Mouse (Mus musculus): ENCODE measurements around the gene Igfals. TPM values are rescaled to one million over a fixed set of nuclear protein-coding genes. Genes with fewer than 3 reads are reported as not detected.

Igfals gene
- 0.11 and 0.50 TPM in 2 replicates for polyA plus RNA-seq (2015; fragmentation: Nextera tagmentation; extraction: Ambion mirVana)

GRCm38 (mm10) chr17:24865776-24866175, at the start of gene Igfals:
Igfals (plus strand) TSS chr17:24865997.
- peaks cover 41% of the 10 kb centered on the region for H3K36me3 ChIP-seq
- H3K27me3 ChIP-seq (replicated peaks), result no peaks in the 10 kb centered on the region
- H3K4me2 ChIP-seq, result no peak within 1 kb of the TSS
- H3K4me3 ChIP-seq, result no peak within 1 kb of the TSS
- no peaks in the 10 kb centered on the region for H3K9me3 ChIP-seq
- ATAC-seq (ENCODE audit: extremely low read depth, insufficient number of reproducible peaks, low FRiP score, low TSS enrichment), result no peak
- no peak within 1 kb of the TSS for H3K9ac ChIP-seq
- no peak within 1 kb of the TSS for H3K27ac ChIP-seq (replicated peaks)
- 82% methylated on average over 8 of the region's 8 CpGs for WGBS
- H3K4me1 ChIP-seq, result no peaks in the 10 kb centered on the region

- no peak for ATAC-seq (ENCODE audit: extremely low read depth, insufficient number of reproducible peaks, low FRiP score, low TSS enrichment)
- Histone ChIP-seq H3K36me3 (no peaks in the 10 kb centered on the region), H3K4me1 (no peaks in the 10 kb centered on the region), H3K9ac (no peak overlapping the region), H3K4me3 (no peak overlapping the region), H3K27ac (replicated peaks) (no peak overlapping the region), H3K27me3 (replicated peaks) (peaks cover 21% of the 10 kb centered on the region), H3K4me2 (no peak overlapping the region), H3K9me3 (no peaks in the 10 kb centered on the region)
- WGBS, result 27% methylated on average over 1 of the region's 1 CpGs
These were observed 48.3 kb upstream of the Igfals start for GRCm38 (mm10) chr17:24817503-24817902.

GRCm38 (mm10) chr17:24818172-24818571, 47.6 kb upstream of the Igfals start:
- Histone ChIP-seq H3K4me1 (no peaks in the 10 kb centered on the region), H3K9ac (no peak overlapping the region), H3K9me3 (no peaks in the 10 kb centered on the region), H3K4me2 (no peak overlapping the region), H3K27me3 (replicated peaks) (peaks cover 18% of the 10 kb centered on the region), H3K36me3 (no peaks in the 10 kb centered on the region), H3K4me3 (no peak overlapping the region), H3K27ac (replicated peaks) (no peak overlapping the region)
- WGBS, result 43% methylated on average over 6 of the region's 6 CpGs
- ATAC-seq (ENCODE audit: extremely low read depth, insufficient number of reproducible peaks, low FRiP score, low TSS enrichment), result no peak

GRCm38 (mm10) chr17:24819469-24819868, 46.3 kb upstream of the Igfals start:
- 74% methylated on average over 2 of the region's 2 CpGs for WGBS
- no peak overlapping the region for H3K4me3 ChIP-seq
- no peaks in the 10 kb centered on the region for H3K9me3 ChIP-seq
- H3K9ac ChIP-seq, result no peak overlapping the region
- peaks cover 15% of the 10 kb centered on the region for H3K27me3 ChIP-seq (replicated peaks)
- H3K36me3 ChIP-seq, result no peaks in the 10 kb centered on the region
- H3K27ac ChIP-seq (replicated peaks), result no peak overlapping the region
- no peaks in the 10 kb centered on the region for H3K4me1 ChIP-seq
- no peak for ATAC-seq (ENCODE audit: extremely low read depth, insufficient number of reproducible peaks, low FRiP score, low TSS enrichment)
- H3K4me2 ChIP-seq, result no peak overlapping the region

- H3K27ac ChIP-seq (replicated peaks), result no peak overlapping the region
- no peaks in the 10 kb centered on the region for H3K36me3 ChIP-seq
- no peak overlapping the region for H3K9ac ChIP-seq
- no peak for ATAC-seq (ENCODE audit: extremely low read depth, insufficient number of reproducible peaks, low FRiP score, low TSS enrichment)
- no peak overlapping the region for H3K4me3 ChIP-seq
- WGBS, result 52% methylated on average over 3 of the region's 3 CpGs
- no peak overlapping the region for H3K4me2 ChIP-seq
- H3K4me1 ChIP-seq, result no peaks in the 10 kb centered on the region
- no peaks in the 10 kb centered on the region for H3K9me3 ChIP-seq
- peaks cover 30% of the 10 kb centered on the region for H3K27me3 ChIP-seq (replicated peaks)
These were observed 44.2 kb upstream of the Igfals start for GRCm38 (mm10) chr17:24821351-24822280.

GRCm38 (mm10) chr17:24839842-24840241, 26.0 kb upstream of the Igfals start, which contains the start of gene Hagh:
Hagh (plus strand) TSS chr17:24840143.
- WGBS, result 57% methylated on average over 8 of the region's 8 CpGs
- no peak within 1 kb of the TSS for H3K4me2 ChIP-seq
- H3K9ac ChIP-seq, result no peak within 1 kb of the TSS
- no peak for ATAC-seq (ENCODE audit: extremely low read depth, insufficient number of reproducible peaks, low FRiP score, low TSS enrichment)
- no peak within 1 kb of the TSS for H3K4me3 ChIP-seq
- no peak within 1 kb of the TSS for H3K27ac ChIP-seq (replicated peaks)
- no peaks in the 10 kb centered on the region for H3K9me3 ChIP-seq
- H3K4me1 ChIP-seq, result peaks cover 6% of the 10 kb centered on the region
- no peaks in the 10 kb centered on the region for H3K36me3 ChIP-seq
- peaks cover 62% of the 10 kb centered on the region for H3K27me3 ChIP-seq (replicated peaks)

GRCm38 (mm10) chr17:24840341-24840740, 25.5 kb upstream of the Igfals start:
- ATAC-seq (ENCODE audit: extremely low read depth, insufficient number of reproducible peaks, low FRiP score, low TSS enrichment), result no peak

GRCm38 (mm10) chr17:24841133-24841532, 24.7 kb upstream of the Igfals start:
- no peak overlapping the region for H3K4me2 ChIP-seq
- no peak overlapping the region for H3K4me3 ChIP-seq
- H3K27ac ChIP-seq (replicated peaks), result no peak overlapping the region
- H3K4me1 ChIP-seq, result peaks cover 11% of the 10 kb centered on the region
- H3K9ac ChIP-seq, result no peak overlapping the region
- H3K27me3 ChIP-seq (replicated peaks), result peaks cover 62% of the 10 kb centered on the region
- no peaks in the 10 kb centered on the region for H3K36me3 ChIP-seq
- WGBS, result 55% methylated on average over 4 of the region's 4 CpGs
- no peak for ATAC-seq (ENCODE audit: extremely low read depth, insufficient number of reproducible peaks, low FRiP score, low TSS enrichment)
- H3K9me3 ChIP-seq, result no peaks in the 10 kb centered on the region

More at GRCm38 (mm10) chr17:24840341-24840740, 25.5 kb upstream of the Igfals start:
- H3K9ac ChIP-seq, result no peak overlapping the region
- H3K4me3 ChIP-seq, result no peak overlapping the region
- peaks cover 64% of the 10 kb centered on the region for H3K27me3 ChIP-seq (replicated peaks)
- peaks cover 10% of the 10 kb centered on the region for H3K4me1 ChIP-seq
- no peaks in the 10 kb centered on the region for H3K36me3 ChIP-seq
- H3K4me2 ChIP-seq, result no peak overlapping the region
- WGBS, result 43% methylated on average over 5 of the region's 5 CpGs
- H3K9me3 ChIP-seq, result no peaks in the 10 kb centered on the region
- no peak overlapping the region for H3K27ac ChIP-seq (replicated peaks)

GRCm38 (mm10) chr17:24842631-24843030, 23.2 kb upstream of the Igfals start:
- Histone ChIP-seq H3K9me3 (no peaks in the 10 kb centered on the region), H3K4me1 (peaks cover 15% of the 10 kb centered on the region)

GRCm38 (mm10) chr17:24844525-24844924, 21.3 kb upstream of the Igfals start:
- WGBS, result 38% methylated on average over 9 of the region's 9 CpGs
- Histone ChIP-seq H3K9me3 (no peaks in the 10 kb centered on the region), H3K36me3 (no peaks in the 10 kb centered on the region), H3K4me3 (no peak overlapping the region), H3K4me2 (peak overlapping the region; percentile 52), H3K27me3 (replicated peaks) (peaks cover 45% of the 10 kb centered on the region), H3K27ac (replicated peaks) (peak overlapping the region; percentile 39), H3K4me1 (peaks cover 27% of the 10 kb centered on the region), H3K9ac (peak overlapping the region; percentile 54; the same call in 1 of the 2 replicates)
- ATAC-seq (ENCODE audit: extremely low read depth, insufficient number of reproducible peaks, low FRiP score, low TSS enrichment), result no peak

More at GRCm38 (mm10) chr17:24842631-24843030, 23.2 kb upstream of the Igfals start:
- Histone ChIP-seq H3K36me3 (no peaks in the 10 kb centered on the region), H3K27me3 (replicated peaks) (peaks cover 51% of the 10 kb centered on the region), H3K27ac (replicated peaks) (no peak overlapping the region), H3K4me3 (no peak overlapping the region), H3K9ac (no peak overlapping the region), H3K4me2 (no peak overlapping the region)
- ATAC-seq (ENCODE audit: extremely low read depth, insufficient number of reproducible peaks, low FRiP score, low TSS enrichment), result no peak
- 41% methylated on average over 2 of the region's 2 CpGs for WGBS

GRCm38 (mm10) chr17:24847386-24847785, 18.4 kb upstream of the Igfals start:
- peaks cover 37% of the 10 kb centered on the region for H3K27me3 ChIP-seq (replicated peaks)
- H3K36me3 ChIP-seq, result no peaks in the 10 kb centered on the region
- peak overlapping the region; percentile 34 for H3K4me2 ChIP-seq
- WGBS, result 94% methylated on average over 1 of the region's 1 CpGs
- H3K4me3 ChIP-seq, result no peak overlapping the region; the same call in 1 of the 2 replicates
- no peak overlapping the region for H3K9ac ChIP-seq
- H3K4me1 ChIP-seq, result peaks cover 38% of the 10 kb centered on the region
- no peak overlapping the region for H3K27ac ChIP-seq (replicated peaks)
- no peak for ATAC-seq (ENCODE audit: extremely low read depth, insufficient number of reproducible peaks, low FRiP score, low TSS enrichment)
- H3K9me3 ChIP-seq, result no peaks in the 10 kb centered on the region

Data from heart, embryonic 13.5 days (tissue).